Mouse (Mus musculus): ENCODE results near the gene Slc39a11. TPM values are rescaled to one million over a fixed set of nuclear protein-coding genes. Genes with fewer than 3 reads are reported as not detected.

Gene Slc39a11
- polyA plus RNA-seq, 1 experiment from 2014 or later, result 20.1 TPM

DNA sequence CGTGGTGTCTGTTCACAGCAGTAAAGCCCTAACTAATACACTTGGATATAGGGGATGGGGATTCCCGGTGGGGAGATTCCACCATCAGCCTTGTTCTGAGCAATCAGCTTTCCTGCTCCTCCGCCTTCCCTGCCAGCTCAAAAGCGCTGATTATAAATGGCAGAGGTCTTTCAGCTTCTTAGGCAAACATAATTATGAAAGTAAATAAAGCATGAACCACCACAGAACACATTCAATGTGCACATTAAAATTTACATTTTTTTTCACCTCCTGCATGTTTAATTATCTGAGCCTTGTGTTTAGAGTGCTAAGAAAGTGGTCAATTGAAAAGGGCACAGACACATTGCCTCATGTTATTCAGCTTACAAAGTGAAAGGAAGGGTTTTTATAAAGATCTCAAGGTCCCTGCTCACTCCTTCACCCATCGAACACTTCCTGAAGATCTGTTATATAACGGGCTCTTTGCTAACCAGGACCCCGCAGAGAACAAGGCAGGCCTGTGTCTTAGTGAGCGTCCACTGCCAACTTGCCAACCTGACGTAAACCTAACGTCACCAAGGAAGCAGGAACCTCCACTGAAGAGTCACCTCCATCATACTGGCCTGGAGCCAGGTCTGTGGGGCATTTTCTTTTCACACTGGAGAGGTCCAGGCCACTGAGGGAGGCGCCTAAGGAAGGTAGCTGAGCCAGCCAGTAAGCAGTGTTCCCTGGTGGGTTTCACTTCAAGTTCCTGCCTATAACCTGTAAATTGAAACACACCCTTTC is 142.0 kb downstream of the Slc39a11 start:
- Histone ChIP-seq H3K27me3 (ENCODE audit: control insufficient read depth, insufficient read depth, low read length) (no peaks in the 10 kb centered on the region), H3K4me2 (replicated peaks; ENCODE audit: low read depth, low read length) (no peak overlapping the region), H3K9ac (ENCODE audit: low read depth, low read length) (no peak overlapping the region), H3K4me3 (ENCODE audit: low read depth, low read length) (no peak overlapping the region), H3K9me3 (ENCODE audit: control insufficient read depth, low read length) (no peaks in the 10 kb centered on the region), H3K4me1 (replicated peaks; ENCODE audit: control insufficient read depth, insufficient read depth, low read length) (no peaks in the 10 kb centered on the region), H3K27ac (ENCODE audit: low read depth, low read length) (no peak overlapping the region), H3K36me3 (ENCODE audit: control insufficient read depth, insufficient read depth, low read length) (no peaks in the 10 kb centered on the region)
- 86% methylated on average over 11 of the region's 11 CpGs for WGBS
- DNase-seq (ENCODE audit: low spot score) (no peak), ATAC-seq (ENCODE audit: low FRiP score) (no peak)

DNA sequence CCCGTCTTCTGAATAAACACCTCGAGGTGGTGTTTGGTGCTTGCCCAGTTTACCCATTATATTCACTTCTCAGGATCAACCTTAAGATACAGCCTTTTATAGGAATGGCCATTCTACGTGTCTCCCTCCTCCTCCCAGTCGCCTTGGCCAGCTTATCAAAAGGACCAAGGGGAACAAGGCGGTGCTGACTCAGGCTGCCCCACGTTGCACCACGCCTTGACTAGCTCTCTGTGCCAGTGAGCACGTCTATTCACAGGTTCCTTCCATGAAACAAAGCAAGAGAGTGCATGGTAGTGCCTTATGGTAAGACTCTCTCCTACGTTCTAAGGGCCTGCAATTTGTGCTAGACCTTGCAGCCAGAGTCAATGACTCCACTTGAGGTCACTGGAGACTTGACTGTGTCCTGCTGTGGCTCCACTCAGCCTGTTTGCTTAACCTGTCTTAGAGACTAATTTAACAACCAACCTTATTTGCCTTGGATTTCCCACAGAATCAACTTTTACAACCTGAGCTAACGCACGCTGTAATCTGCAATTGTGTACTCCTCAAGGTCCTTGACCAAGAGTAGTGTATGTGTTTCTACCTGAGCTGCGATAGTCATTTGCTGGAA is 144.2 kb downstream of the Slc39a11 start:
- WGBS, result 89% methylated on average over 12 of the region's 12 CpGs
- no peak for ATAC-seq (ENCODE audit: low FRiP score)
- no peak overlapping the region for H3K27ac ChIP-seq (ENCODE audit: low read depth, low read length)
- no peaks in the 10 kb centered on the region for H3K27me3 ChIP-seq (ENCODE audit: control insufficient read depth, insufficient read depth, low read length)
- no peaks in the 10 kb centered on the region for H3K4me1 ChIP-seq (replicated peaks; ENCODE audit: control insufficient read depth, insufficient read depth, low read length)
- no peak overlapping the region for H3K4me2 ChIP-seq (replicated peaks; ENCODE audit: low read depth, low read length)
- H3K9me3 ChIP-seq (ENCODE audit: control insufficient read depth, low read length), result no peaks in the 10 kb centered on the region
- no peaks in the 10 kb centered on the region for H3K36me3 ChIP-seq (ENCODE audit: control insufficient read depth, insufficient read depth, low read length)
- no peak overlapping the region for H3K9ac ChIP-seq (ENCODE audit: low read depth, low read length)
- no peak for DNase-seq (ENCODE audit: low spot score)
- no peak overlapping the region for H3K4me3 ChIP-seq (ENCODE audit: low read depth, low read length)

DNA sequence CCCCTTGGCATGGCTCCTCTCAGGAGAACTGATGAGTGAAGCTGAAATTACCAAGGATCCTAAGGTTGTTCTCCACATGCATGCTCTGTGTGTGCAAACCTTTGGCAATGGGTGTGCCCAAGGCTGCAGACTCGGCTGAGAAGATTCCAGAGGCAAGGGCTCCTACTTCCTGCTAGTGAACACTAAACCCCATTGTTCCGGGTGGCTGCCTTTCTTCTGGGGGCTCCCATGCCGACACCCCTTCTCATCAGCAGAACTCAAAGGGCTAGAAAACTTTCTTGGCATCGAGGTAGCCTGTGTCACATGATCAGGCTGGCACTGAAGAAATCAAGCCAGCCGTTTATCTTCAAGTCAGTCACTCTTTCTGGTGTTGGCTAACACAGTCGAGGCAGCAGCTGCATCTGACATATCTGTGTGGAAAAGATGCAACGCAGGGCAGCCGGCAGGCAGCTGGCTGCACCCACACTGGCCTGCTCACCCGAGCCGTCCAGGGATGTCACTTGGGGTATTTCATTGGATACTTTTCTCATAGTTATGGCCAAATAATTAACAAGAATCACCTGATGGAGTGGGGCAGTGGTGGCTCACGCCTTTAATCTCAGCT is 145.3 kb downstream of the Slc39a11 start:
- Histone ChIP-seq H3K36me3 (ENCODE audit: control insufficient read depth, insufficient read depth, low read length) (no peaks in the 10 kb centered on the region), H3K4me3 (ENCODE audit: low read depth, low read length) (no peak overlapping the region), H3K4me2 (replicated peaks; ENCODE audit: low read depth, low read length) (no peak overlapping the region), H3K9me3 (ENCODE audit: control insufficient read depth, low read length) (no peaks in the 10 kb centered on the region), H3K27ac (ENCODE audit: low read depth, low read length) (no peak overlapping the region), H3K27me3 (ENCODE audit: control insufficient read depth, insufficient read depth, low read length) (no peaks in the 10 kb centered on the region), H3K9ac (ENCODE audit: low read depth, low read length) (no peak overlapping the region), H3K4me1 (replicated peaks; ENCODE audit: control insufficient read depth, insufficient read depth, low read length) (no peaks in the 10 kb centered on the region)
- WGBS, result 82% methylated on average over 11 of the region's 11 CpGs
- ATAC-seq (ENCODE audit: low FRiP score) (no peak), DNase-seq (ENCODE audit: low spot score) (no peak)

DNA sequence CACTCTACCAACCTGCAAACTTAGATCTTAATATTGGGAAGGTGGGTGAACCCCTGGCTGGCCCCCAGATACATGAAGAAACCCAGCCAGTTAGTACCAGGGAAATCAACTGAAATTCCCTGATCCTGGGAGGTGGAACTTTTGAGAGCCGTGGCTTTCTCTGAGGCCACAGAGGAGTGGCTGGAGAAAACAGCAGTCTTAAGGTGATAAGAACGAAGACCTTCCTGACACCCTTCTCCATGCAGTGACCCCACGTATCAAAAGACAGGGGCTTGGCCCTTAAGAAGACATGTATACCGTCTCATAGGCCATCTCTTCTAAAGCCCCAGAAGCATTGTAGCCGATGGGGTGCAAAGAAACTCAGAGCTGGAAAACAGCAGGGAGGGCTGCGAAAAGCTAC is 146.9 kb downstream of the Slc39a11 start:
- Histone ChIP-seq H3K9me3 (ENCODE audit: control insufficient read depth, low read length) (no peaks in the 10 kb centered on the region), H3K4me1 (replicated peaks; ENCODE audit: control insufficient read depth, insufficient read depth, low read length) (no peaks in the 10 kb centered on the region), H3K4me2 (replicated peaks; ENCODE audit: low read depth, low read length) (no peak overlapping the region), H3K36me3 (ENCODE audit: control insufficient read depth, insufficient read depth, low read length) (no peaks in the 10 kb centered on the region), H3K27me3 (ENCODE audit: control insufficient read depth, insufficient read depth, low read length) (no peaks in the 10 kb centered on the region), H3K27ac (ENCODE audit: low read depth, low read length) (no peak overlapping the region), H3K9ac (ENCODE audit: low read depth, low read length) (no peak overlapping the region), H3K4me3 (ENCODE audit: low read depth, low read length) (no peak overlapping the region)
- 90% methylated on average over 6 of the region's 6 CpGs for WGBS
- DNase-seq (ENCODE audit: low spot score) (no peak), ATAC-seq (ENCODE audit: low FRiP score) (no peak)

DNA sequence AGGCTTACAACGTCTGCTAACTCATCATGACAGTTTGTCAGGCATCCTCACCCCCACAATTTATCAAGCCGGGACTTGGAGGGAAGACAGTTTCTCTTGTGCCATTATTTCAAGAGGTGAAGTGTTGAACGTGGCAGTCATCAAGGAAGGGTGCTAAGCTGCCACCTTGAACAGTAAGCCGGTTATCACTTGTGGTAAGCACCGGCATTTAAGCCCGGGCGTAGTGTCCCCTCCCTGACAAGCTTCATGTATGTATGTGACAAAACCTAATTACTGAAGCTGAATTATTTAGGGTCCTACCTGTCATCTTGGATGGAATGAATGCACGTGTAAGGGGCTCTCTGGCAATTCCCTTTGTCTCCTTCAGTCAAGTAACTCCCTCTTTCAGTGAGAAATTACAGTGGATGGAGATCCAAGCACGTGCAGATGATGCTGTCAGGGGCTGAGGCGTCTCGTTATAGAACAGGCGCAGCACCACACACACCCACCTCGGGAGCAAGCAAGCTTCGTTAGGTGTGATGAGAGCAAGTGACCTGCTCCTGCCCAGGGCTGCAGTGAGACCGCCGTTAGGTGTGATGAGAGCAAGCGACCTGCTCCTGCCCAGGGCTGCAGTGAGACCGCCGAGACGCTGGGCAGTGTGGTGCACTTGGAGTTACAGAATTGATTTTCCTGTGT is 149.1 kb downstream of the Slc39a11 start:
- 84% methylated on average over 20 of the region's 20 CpGs for WGBS
- no peak for ATAC-seq (ENCODE audit: low FRiP score)
- H3K4me1 ChIP-seq (replicated peaks; ENCODE audit: control insufficient read depth, insufficient read depth, low read length), result no peaks in the 10 kb centered on the region
- H3K27ac ChIP-seq (ENCODE audit: low read depth, low read length), result no peak overlapping the region
- no peak overlapping the region for H3K9ac ChIP-seq (ENCODE audit: low read depth, low read length)
- H3K4me2 ChIP-seq (replicated peaks; ENCODE audit: low read depth, low read length), result no peak overlapping the region
- H3K36me3 ChIP-seq (ENCODE audit: control insufficient read depth, insufficient read depth, low read length), result no peaks in the 10 kb centered on the region
- no peaks in the 10 kb centered on the region for H3K27me3 ChIP-seq (ENCODE audit: control insufficient read depth, insufficient read depth, low read length)
- no peak for DNase-seq (ENCODE audit: low spot score)
- no peak overlapping the region for H3K4me3 ChIP-seq (ENCODE audit: low read depth, low read length)
- no peaks in the 10 kb centered on the region for H3K9me3 ChIP-seq (ENCODE audit: control insufficient read depth, low read length)

DNA sequence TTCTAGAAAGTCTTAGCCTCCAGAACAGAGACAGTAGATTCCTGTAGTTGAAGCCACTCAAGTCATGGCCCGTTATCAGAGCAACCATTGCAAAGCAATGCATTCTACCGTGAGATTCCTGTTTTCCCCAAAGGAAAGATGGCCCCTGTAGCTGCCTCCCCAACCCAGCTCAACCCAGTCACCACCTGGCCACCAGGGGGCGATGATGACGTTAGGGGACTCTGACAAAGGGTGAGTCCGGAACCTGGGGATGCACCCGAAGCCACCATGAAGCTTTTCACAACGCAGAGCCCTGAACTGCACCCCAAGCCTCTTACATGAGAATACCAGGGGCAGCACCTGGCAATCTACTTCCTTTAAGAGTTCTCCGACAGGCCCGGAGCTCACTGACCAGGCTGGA is 151.0 kb downstream of the Slc39a11 start:
- no peak overlapping the region for H3K9ac ChIP-seq (ENCODE audit: low read depth, low read length)
- H3K4me2 ChIP-seq (replicated peaks; ENCODE audit: low read depth, low read length), result no peak overlapping the region
- WGBS, result 57% methylated on average over 9 of the region's 9 CpGs
- H3K9me3 ChIP-seq (ENCODE audit: control insufficient read depth, low read length), result no peaks in the 10 kb centered on the region
- DNase-seq (ENCODE audit: low spot score) (no peak), ATAC-seq (ENCODE audit: low FRiP score) (no peak)
- H3K4me3 ChIP-seq (ENCODE audit: low read depth, low read length), result no peak overlapping the region
- H3K27me3 ChIP-seq (ENCODE audit: control insufficient read depth, insufficient read depth, low read length), result no peaks in the 10 kb centered on the region
- H3K27ac ChIP-seq (ENCODE audit: low read depth, low read length), result no peak overlapping the region
- no peaks in the 10 kb centered on the region for H3K4me1 ChIP-seq (replicated peaks; ENCODE audit: control insufficient read depth, insufficient read depth, low read length)
- no peaks in the 10 kb centered on the region for H3K36me3 ChIP-seq (ENCODE audit: control insufficient read depth, insufficient read depth, low read length)

DNA sequence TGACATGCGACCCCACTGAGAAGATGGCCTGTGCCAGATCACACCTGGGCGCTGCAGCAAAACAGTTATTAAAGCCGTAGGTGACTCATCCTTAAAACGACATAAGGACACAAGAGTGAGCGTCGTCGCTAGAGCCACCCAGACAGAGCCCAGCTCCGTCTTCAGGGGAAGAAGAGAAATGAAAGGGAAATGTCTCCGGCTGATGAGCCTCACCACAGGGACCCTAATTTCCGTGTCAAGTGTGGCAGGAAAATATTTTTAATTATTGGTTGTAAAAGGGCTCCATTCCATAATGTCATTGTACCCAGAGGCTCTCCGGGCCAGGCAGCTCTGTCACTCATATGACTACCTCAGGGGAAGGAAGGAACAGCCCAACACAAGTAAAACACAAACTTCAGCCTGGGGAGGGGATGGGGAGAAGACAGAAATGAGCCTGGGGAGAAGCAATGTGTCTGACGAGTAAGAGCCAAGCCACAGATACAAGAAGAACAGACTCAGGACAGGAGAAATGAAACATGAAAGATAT is 155.8 kb downstream of the Slc39a11 start:
- H3K9ac ChIP-seq (ENCODE audit: low read depth, low read length), result no peak overlapping the region
- ATAC-seq (ENCODE audit: low FRiP score) (no peak), DNase-seq (ENCODE audit: low spot score) (no peak)
- no peaks in the 10 kb centered on the region for H3K36me3 ChIP-seq (ENCODE audit: control insufficient read depth, insufficient read depth, low read length)
- H3K4me1 ChIP-seq (replicated peaks; ENCODE audit: control insufficient read depth, insufficient read depth, low read length), result no peaks in the 10 kb centered on the region
- no peaks in the 10 kb centered on the region for H3K27me3 ChIP-seq (ENCODE audit: control insufficient read depth, insufficient read depth, low read length)
- H3K9me3 ChIP-seq (ENCODE audit: control insufficient read depth, low read length), result no peaks in the 10 kb centered on the region
- H3K4me2 ChIP-seq (replicated peaks; ENCODE audit: low read depth, low read length), result no peak overlapping the region
- H3K4me3 ChIP-seq (ENCODE audit: low read depth, low read length), result no peak overlapping the region
- WGBS, result 80% methylated on average over 12 of the region's 12 CpGs
- H3K27ac ChIP-seq (ENCODE audit: low read depth, low read length), result no peak overlapping the region

DNA sequence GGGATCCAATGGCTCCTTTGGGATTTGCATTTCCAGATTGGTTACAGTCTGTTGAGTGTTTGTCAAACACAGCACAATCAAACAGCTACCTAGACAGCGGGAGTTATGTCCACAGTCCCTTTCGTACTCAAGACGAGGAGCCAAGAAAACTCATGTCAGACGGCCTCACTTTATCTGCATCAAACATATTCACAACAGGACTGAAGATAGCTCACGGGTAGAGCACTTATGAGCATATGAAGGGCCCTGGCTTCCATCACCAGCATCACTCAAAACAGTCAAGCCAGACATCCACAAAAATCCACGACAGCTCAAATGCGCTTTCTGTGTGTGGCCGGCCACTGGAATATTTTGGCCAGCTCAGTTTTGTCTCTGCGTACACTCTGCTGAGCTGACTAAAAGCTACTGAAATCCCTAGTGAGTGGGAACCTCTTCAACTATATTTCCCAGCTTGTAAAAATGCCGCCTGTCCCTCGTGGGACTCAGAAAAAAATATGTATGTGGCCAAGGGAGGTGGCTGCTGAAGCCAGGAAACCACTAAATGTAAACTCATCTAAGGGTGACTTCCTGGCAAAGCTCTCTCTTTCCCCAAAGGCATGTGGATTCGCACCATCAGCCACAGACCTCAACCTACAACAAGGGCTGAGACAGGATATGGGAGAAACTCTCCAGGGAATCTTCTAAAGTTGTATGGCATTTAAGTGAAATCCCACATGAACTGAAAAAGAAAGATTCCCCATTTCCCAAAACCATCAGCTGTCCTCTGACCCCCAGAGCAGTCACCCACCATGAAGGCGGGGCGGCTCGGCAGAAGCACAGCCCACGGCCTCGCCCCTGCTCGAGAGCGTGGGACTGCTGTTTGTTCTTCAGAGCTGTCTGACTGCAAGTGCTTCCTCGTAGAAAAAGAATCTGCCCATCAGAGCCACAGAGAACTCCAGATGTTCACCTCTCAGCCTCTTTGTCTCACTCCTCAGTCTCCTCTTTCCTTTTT is 159.1 kb downstream of the Slc39a11 start:
- no peak for DNase-seq (ENCODE audit: low spot score)
- H3K27ac ChIP-seq (ENCODE audit: low read depth, low read length), result no peak overlapping the region
- WGBS, result 86% methylated on average over 20 of the region's 20 CpGs
- no peak overlapping the region for H3K4me3 ChIP-seq (ENCODE audit: low read depth, low read length)
- 0 out of 2 replicates have a peak, but pooled peaks cover 2% of the 10 kb centered on the region for H3K4me1 ChIP-seq (replicated peaks; ENCODE audit: control insufficient read depth, insufficient read depth, low read length)
- no peak overlapping the region for H3K9ac ChIP-seq (ENCODE audit: low read depth, low read length)
- H3K4me2 ChIP-seq (replicated peaks; ENCODE audit: low read depth, low read length), result no peak overlapping the region
- H3K36me3 ChIP-seq (ENCODE audit: control insufficient read depth, insufficient read depth, low read length), result no peaks in the 10 kb centered on the region
- H3K27me3 ChIP-seq (ENCODE audit: control insufficient read depth, insufficient read depth, low read length), result no peaks in the 10 kb centered on the region
- no peaks in the 10 kb centered on the region for H3K9me3 ChIP-seq (ENCODE audit: control insufficient read depth, low read length)
- ATAC-seq (ENCODE audit: low FRiP score), result no peak

Measured in hindbrain, embryonic 11.5 days (tissue).